Mouse (Mus musculus) naive thymus-derived CD4-positive, alpha-beta T cell, adult 2 months (primary cell): Measurements from ENCODE around the gene Atxn1.

ENCODE experiments used
- DNase-seq: peaks from one replicate; pipeline ENCODE4 v3.0.0-alpha.2; 2011; ENCODE audit warnings: low read depth

The Atxn1 gene

GRCm38 (mm10) chr13:45576185-45576584 lies 388.6 kb downstream of the Atxn1 start:
- no peak for DNase-seq

GRCm38 (mm10) chr13:45572768-45573167 lies 392.0 kb downstream of the Atxn1 start:
- peak; percentile 60 for DNase-seq

GRCm38 (mm10) chr13:45571795-45572262 lies 393.0 kb downstream of the Atxn1 start:
- DNase-seq, result peak; percentile 74

GRCm38 (mm10) chr13:45569932-45570331 lies 394.9 kb downstream of the Atxn1 start:
- no peak for DNase-seq

- no peak for DNase-seq
Observed at GRCm38 (mm10) chr13:45564946-45565345, 399.9 kb downstream of the Atxn1 start.

GRCm38 (mm10) chr13:45562011-45562410 lies 402.8 kb downstream of the Atxn1 start:
- DNase-seq, result no peak

GRCm38 (mm10) chr13:45560543-45560942 lies 404.3 kb downstream of the Atxn1 start:
- peak; percentile 22 for DNase-seq

- DNase-seq, result no peak
Observed at GRCm38 (mm10) chr13:45559258-45559657, 405.6 kb downstream of the Atxn1 start.

- DNase-seq, result no peak
Observed at GRCm38 (mm10) chr13:45558367-45558766, 406.4 kb downstream of the Atxn1 start.

GRCm38 (mm10) chr13:45553674-45554073 lies 411.1 kb downstream of the Atxn1 start:
- no peak for DNase-seq

- DNase-seq, result no peak
Observed at GRCm38 (mm10) chr13:45547549-45547948, 417.3 kb downstream of the Atxn1 start.

GRCm38 (mm10) chr13:45546946-45547345 lies 417.9 kb downstream of the Atxn1 start:
- no peak for DNase-seq

- no peak for DNase-seq
Observed at GRCm38 (mm10) chr13:45545974-45546373, 418.8 kb downstream of the Atxn1 start.

- peak; percentile 25 for DNase-seq
Observed at GRCm38 (mm10) chr13:45539205-45539568, 425.6 kb downstream of the Atxn1 start.

- peak; percentile 4 for DNase-seq
Observed at GRCm38 (mm10) chr13:45538532-45539204, 426.1 kb downstream of the Atxn1 start.

GRCm38 (mm10) chr13:45538091-45538490 lies 426.7 kb downstream of the Atxn1 start:
- DNase-seq, result no peak

- DNase-seq, result no peak
Observed at GRCm38 (mm10) chr13:45537110-45537509, 427.7 kb downstream of the Atxn1 start.

- no peak for DNase-seq
Observed at GRCm38 (mm10) chr13:45535731-45536453, 428.9 kb downstream of the Atxn1 start.

GRCm38 (mm10) chr13:45530754-45531153 lies 434.1 kb downstream of the Atxn1 start:
- DNase-seq, result no peak

GRCm38 (mm10) chr13:45528787-45529186 lies 436.0 kb downstream of the Atxn1 start:
- no peak for DNase-seq

GRCm38 (mm10) chr13:45527232-45527964 lies 437.4 kb downstream of the Atxn1 start:
- no peak for DNase-seq

GRCm38 (mm10) chr13:45526230-45526629 lies 438.6 kb downstream of the Atxn1 start:
- DNase-seq, result no peak
